19 mouse cellular contexts compared by ENCODE assay signal in genomic region chr11:12458814-12459213, GRCm38 (mm10). TPM values are rescaled to one million over a fixed set of nuclear protein-coding genes. Genes with fewer than 3 reads are reported as not detected.
DNase-seq lines count a peak whose midpoint lies in the region; TF ChIP-seq lines count a peak whose summit lies in the region.
"Had no signal": no experiment of that assay in that cellular context is flagged by ENCODE, and none has a peak within 500 bp of the region (broad histone marks: within the 10 kb centered on the region; RNA-seq: fewer than 3 reads in every experiment).

No protein-coding gene starts in this region.

- H3ac ChIP-seq in myocyte (ENCODE audit: control insufficient read depth, insufficient read length), result no peak overlapping the region

- H3K36me3 ChIP-seq in myocyte (ENCODE audit: control insufficient read depth, insufficient read depth), result no peaks in the 10 kb centered on the region
- H3K36me3 ChIP-seq: G1E had no signal

- H3K27me3 ChIP-seq in myocyte (ENCODE audit: control insufficient read depth, insufficient read depth, insufficient read length), result no peaks in the 10 kb centered on the region
- H3K27me3 ChIP-seq: CH12.LX, Patski had no signal

- H3K4me3 ChIP-seq in myocyte, result no peak overlapping the region

- peak; percentile 85 for DNase-seq in Muller cell, postnatal 12 days (ENCODE audit: inconsistent ontology term)
- DNase-seq in cerebellum, postnatal 36 days, result no peak
- DNase-seq in kidney, adult 11 months, result no peak
- DNase-seq: adrenal gland, adult 2 months; adrenal gland, adult 8-10 months; adrenal gland, postnatal 10 days; adrenal gland, postnatal 14 days; adrenal gland, postnatal 25 days; adrenal gland, postnatal 36 days; B cell, adult 2 months; cerebellum, adult 11 months; cerebellum, adult 11-12 months; cerebellum, adult 18-20 months; cerebellum, adult 2 months had no signal

- peaks cover 28% of the 10 kb centered on the region for H3K79me2 ChIP-seq in myocyte (ENCODE audit: control insufficient read depth, insufficient read depth)

- no peak for TF ChIP-seq POLR2A in myocyte (IDR thresholded peaks at IDR 0.05; ENCODE audit: insufficient read length, low read depth)

- peak overlapping the region; percentile 57 for H3K4me2 ChIP-seq in myocyte (ENCODE audit: low read depth)

TF ChIP-seq in myocyte, 11 proteins besides CTCF, POLR2A, EP300 and RAD21:
- TF ChIP-seq E2F4 (IDR thresholded peaks at IDR 0.05; ENCODE audit: insufficient read depth) (no peak), MYOG (IDR thresholded peaks at IDR 0.05; ENCODE audit: control insufficient read depth in 1 of 3, insufficient read depth in 1 of 3, insufficient read length in 2 of 3, low read depth in 2 of 3) (peak; percentile 57 to 84 (median 71)), TCF12 (IDR thresholded peaks at IDR 0.05; ENCODE audit: insufficient read depth, poor library complexity, severe bottlenecking) (peak; percentile 27), MYOD1 (IDR thresholded peaks at IDR 0.05; ENCODE audit: control insufficient read depth in 1 of 3, insufficient read length in 2 of 3, low read depth in 2 of 3) (peak in 2 of 3 experiments; percentile 68 to 87)
TF ChIP-seq in myocyte: peak in this region for 3.

RNA-seq across cellular contexts. Expression of gene Cobl, which starts 5.9 kb away (rescaled TPM):
- polyA plus RNA-seq in myocyte (2012; fragmentation: generic; extraction: Trizol), result 191 TPM
- polyA plus RNA-seq: activated CD4-positive, CD25-positive, alpha-beta regulatory T cell, adult 4 months; G1E had no signal
